Mouse (Mus musculus) large intestine, adult 2 months (tissue): ENCODE results near the gene Fastkd5. TPM values are rescaled to one million over a fixed set of nuclear protein-coding genes. Genes with fewer than 3 reads are reported as not detected.
"Not testable (repeated sequence)": the region's sequence is repeated elsewhere in the genome, so short reads cannot be mapped to it uniquely, and the experiment has no call there.

Source experiments
- DNase-seq: peaks from one replicate; pipeline ENCODE4 v3.0.0-alpha.2; 2012; ENCODE audit warnings: low read depth, low spot score
- WGBS: fragments of 180-500 bp; shearing (Covaris S2); methylation state at CpG from one replicate; pipeline ENCODE4 v1.1.7; 2018; 5-methylcytosine and 5-hydroxymethylcytosine counted together
- polyA plus RNA-seq: library from polyadenylated mRNA; depleted of rRNA; stranded (reverse); fragments of >200 nt; gene quantifications from 2 replicates; pipeline ENCODE4 v1.2.3, GENCODE M21; 2012; rRNA removed

The Fastkd5 gene
- polyA plus RNA-seq, 1 experiment = 2.6 TPM

DNA sequence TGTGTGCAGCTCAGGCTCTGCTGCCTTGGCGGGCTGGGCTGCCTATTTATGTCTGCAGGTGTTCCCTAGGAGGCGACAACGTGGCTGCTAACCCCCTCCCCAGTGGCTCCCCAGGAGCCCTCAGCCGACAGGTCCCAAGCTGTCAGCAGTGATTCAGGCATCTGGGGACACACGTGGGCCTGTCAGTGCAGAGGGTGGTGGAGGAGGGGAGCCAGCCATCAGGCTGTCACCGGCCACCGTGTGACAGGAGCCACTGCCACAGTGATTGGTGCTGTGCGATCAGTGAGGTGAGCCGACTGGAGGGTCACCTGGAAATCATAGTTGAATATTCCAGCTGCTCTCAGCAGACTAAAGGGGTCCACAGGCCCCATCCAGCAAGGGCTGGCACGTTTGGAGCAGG, 47.3 kb downstream of the Fastkd5 start, which contains the start of gene Avp:
Gene Avp, minus strand, starts transcription at position 3 of the 400 bp plus-strand sequence.
- 46% methylated on average over 10 of the region's 10 CpGs for WGBS
- DNase-seq = no peak

DNA sequence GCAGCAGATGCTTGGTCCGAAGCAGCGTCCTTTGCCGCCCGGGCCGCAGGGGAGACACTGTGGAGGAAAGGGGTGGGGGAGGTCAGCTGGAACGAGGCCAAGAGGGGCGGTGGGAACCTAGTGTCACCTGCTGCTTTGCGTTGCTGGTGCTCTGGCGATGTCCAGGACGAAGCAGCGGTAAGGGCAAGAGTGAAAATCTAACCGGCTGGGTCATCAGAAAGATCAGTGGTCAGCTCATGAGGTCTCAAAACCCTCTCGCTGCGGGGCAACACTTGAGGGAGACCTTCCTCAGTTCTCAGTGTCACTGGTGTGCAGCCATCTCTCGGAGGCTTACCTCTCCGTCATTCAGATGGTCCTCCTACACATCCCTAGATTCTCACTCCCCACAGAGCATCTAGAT, 48.6 kb downstream of the Fastkd5 start:
- WGBS = 9% methylated on average over 16 of the region's 16 CpGs
- no peak for DNase-seq

DNA sequence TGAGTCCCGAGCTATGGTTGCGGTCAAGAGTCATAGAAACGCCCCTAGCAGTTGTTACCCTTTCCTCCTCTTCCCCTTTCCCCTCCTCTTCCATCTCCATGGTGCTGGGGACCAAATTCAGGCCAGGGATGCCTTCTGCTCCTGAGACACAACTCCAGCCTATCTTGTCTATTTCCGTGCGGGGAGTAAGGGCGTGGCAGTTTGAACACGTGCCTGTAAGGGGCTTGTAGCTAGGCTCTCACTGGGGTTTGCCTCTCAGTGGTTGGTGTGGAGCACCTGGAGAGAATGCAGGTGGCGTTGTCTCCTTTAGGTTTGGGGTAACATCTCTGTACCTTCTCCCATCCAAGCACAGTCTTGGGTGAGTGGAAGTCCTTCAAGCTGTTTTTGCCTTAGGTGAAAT, 50.0 kb downstream of the Fastkd5 start:
- WGBS = 11% methylated on average over 8 of the region's 8 CpGs
- no peak for DNase-seq

DNA sequence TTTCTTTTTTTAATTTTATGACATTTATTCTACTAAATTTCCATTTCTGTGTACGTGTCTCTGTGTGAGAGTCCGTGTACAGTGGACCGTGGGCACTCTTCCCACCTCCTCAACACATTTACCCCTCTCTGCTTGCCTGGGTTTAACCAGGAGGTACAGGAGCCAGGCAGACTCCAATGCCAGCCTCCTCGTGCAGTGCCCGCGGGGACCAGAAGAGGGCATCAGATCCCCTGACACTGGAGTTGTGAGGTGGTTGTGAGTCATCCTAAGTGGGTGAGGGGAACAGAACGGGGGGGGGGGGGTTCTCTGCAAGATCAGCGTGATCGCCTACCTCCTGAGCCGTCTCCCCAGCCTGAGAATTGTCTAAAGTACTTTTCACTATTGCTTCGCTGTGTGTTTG, 51.7 kb downstream of the Fastkd5 start:
- WGBS = 13% methylated on average over 11 of the region's 11 CpGs
- peak; percentile 16 for DNase-seq

DNA sequence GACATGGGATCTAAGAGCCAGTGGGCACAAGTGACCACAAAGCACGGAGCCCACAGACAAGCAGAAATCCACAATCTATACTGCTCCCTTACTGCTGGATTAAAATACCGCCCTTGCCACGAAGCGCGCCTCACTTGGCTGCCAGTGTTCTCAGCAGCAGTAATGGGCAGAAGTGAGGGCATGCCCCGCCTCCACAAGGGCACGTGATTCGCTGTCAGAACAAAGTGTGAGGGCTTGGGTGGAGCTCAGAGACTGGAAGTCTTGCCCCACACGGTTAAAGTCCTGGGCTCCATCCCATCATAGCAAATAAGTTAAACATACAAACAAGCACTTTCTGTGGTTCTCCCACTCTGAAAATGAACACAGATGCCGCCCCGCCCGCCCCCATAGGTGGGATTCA, 52.2 kb downstream of the Fastkd5 start:
- peak; percentile 43 for DNase-seq
- 4% methylated on average over 12 of the region's 12 CpGs for WGBS

DNA sequence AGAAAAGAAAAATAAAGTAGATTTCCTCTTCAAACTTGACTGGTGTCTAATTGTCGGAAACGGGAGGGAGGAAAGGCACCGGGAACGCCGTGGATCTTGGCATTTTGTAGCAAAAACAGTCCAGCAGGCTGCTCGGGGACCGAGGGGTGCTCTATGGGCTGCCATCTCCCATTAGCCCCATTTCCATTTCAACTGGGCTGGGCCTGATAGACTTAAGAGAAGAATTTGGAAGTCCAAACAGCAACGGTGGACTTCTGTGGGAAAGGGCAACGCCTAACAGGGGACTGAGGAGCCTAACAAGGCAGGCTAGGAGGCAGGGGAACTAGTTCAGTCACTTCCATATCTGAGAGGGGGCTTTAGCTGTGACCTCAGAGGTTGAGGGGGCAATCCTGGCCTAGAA, 52.8 kb downstream of the Fastkd5 start:
- DNase-seq = no peak
- WGBS = 23% methylated on average over 9 of the region's 9 CpGs

DNA sequence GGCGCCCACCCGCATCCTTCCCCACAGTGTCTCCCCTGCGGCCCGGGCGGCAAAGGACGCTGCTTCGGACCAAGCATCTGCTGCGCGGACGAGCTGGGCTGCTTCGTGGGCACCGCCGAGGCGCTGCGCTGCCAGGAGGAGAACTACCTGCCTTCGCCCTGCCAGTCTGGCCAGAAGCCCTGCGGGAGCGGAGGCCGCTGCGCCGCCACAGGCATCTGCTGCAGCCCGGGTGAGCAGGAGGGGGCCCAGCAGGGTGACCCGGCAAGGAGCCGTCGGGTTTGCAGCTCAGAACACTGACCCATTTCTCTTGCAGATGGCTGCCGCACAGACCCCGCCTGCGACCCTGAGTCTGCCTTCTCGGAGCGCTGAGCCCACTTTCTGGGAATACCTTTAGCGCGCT, 53.3 kb downstream of the Fastkd5 start:
- 6% methylated on average over 32 of the region's 32 CpGs for WGBS
- DNase-seq = not testable (repeated sequence)

DNA sequence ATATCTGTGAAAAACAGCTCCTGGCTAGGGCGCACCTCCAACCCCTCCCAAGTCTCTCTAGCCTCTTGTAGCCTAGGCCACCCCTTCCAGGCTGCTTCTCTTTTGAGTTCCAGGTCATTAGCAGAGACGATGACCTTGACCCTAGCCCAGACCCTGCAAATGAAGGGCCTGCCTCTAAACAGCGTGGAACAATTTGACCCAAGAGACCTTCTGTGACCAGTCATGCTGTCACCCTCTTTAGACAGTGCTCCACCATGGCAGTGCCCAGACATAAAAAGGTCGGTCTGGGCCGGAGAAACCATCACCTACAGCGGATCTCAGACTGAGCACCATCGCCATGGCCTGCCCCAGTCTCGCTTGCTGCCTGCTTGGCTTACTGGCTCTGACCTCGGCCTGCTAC, 54.0 kb downstream of the Fastkd5 start, which contains the start of gene Oxt:
Gene Oxt, plus strand, starts transcription at position 301 of the 400 bp plus-strand sequence.
- 78% methylated on average over 9 of the region's 9 CpGs for WGBS
- no peak for DNase-seq

DNA sequence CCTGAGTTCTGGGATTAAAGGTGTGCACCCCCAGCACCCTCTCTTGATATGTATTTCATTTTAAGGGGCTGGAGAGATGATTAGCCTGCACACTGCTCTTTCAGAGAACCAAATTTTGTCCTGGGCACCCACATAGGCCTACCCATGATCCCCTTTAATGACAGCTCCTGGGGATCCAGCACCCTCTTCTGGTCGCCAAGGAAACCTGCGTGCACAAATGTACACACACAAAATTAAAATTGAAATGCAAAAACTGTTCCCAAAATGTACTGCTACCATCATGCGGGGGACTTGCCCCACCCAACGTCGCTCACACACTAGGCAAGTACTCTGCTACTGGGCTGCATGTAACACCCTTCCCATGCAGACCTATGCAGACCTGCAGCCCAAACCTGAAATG, 54.9 kb downstream of the Fastkd5 start:
- 88% methylated on average over 5 of the region's 5 CpGs for WGBS
- no peak for DNase-seq

DNA sequence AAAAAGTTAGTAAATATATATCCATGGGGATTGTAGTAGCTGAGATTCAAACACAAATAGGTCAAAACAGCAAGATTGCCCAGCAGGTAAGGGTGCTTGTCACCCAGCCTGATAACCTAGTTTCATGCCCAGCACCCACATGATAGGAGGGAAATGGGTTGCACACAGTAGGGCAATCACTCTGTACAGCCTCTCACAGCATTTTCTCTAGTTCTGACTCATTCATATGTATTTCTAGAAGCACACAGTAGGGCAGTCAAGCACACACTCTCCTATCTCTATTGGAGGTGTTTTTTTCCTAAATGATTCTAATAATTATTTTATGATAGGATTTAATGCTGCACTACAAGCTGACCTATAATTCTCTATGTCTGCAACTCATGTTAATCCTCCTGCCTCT, 59.9 kb downstream of the Fastkd5 start:
- no peak for DNase-seq

DNA sequence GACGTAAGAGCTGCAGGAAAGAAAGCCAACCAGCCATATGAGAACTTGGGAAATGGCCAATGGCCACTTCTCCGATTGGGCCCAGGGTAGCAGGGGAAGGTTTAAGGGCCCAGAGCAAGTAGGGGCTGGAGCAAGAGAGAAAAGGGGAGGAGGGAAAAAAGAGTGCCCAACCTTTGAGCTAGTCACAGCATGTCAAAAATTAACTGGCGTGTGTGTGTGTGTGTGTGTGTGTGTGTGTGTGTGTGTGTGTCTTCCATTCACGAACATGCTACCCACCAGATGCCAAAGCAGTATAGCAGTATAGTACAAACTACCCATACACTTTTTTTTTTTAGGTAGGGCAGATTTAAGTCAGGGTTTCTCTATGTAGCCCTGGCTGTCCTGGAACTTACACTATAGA, 60.9 kb downstream of the Fastkd5 start:
- 73% methylated on average over 4 of the region's 4 CpGs for WGBS
- no peak for DNase-seq

DNA sequence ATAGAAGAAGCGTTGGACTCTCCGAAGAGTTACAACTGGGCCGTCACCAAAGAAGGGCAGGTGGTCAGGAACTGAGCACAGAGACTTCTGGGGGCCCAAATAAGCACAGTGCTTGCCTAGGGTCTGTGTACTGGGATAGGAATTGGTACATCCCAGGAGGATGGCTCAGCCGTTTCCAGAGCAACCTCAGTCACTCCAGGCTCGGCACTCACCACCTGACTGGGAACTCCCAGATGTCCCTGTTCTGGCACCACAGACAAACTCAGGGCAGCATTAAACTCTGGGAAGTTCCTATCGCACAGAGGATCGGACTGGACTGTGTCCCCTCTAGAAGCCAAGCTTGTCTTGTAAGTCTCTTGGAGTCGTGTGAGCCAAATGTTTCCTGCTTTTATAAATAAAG, 64.8 kb downstream of the Fastkd5 start:
- DNase-seq = no peak
- 82% methylated on average over 8 of the region's 8 CpGs for WGBS

DNA sequence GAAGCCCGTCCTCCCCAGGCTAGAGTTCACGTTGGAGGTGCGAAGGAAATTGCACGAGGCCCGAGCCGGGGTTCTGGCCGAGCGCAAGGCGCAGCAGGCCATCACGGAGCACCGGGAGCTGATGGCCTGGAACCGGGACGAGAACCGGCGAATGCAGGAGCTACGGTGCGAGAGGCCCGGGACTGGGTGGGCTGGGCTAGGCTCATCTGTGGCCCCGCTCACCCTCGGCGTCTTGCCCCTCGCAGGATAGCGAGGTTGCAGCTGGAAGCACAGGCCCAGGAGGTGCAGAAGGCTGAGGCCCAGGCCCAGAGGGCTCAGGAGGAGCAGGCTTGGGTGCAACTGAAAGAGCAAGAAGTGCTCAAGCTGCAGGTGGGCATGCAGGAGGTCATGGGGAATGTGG, 65.8 kb downstream of the Fastkd5 start:
- DNase-seq = no peak
- WGBS = 1% methylated on average over 23 of the region's 23 CpGs

Other genes with a start within 250 kb of the Fastkd5 start
- 3.4 and 4.2 TPM in 2 replicates for gene Cpxm1, start 232.5 kb downstream of the Fastkd5 start, polyA plus RNA-seq
- not detected in 2 replicates for gene Gm28372, start 224.8 kb downstream of the Fastkd5 start, polyA plus RNA-seq
- not detected in 2 replicates for gene 1700020A23Rik, start 224.8 kb downstream of the Fastkd5 start, polyA plus RNA-seq
- not detected in 2 replicates for gene Tmem239, start 223.5 kb downstream of the Fastkd5 start, polyA plus RNA-seq
- 55.2 and 70.3 TPM in 2 replicates for gene Vps16, start 205.7 kb downstream of the Fastkd5 start, polyA plus RNA-seq
- gene Pced1a, start 205.3 kb downstream of the Fastkd5 start, polyA plus RNA-seq = 11.0 and 12.5 TPM in 2 replicates
- gene Ptpra, start 179.7 kb downstream of the Fastkd5 start, polyA plus RNA-seq = 26.4 and 32.3 TPM in 2 replicates
- gene Mrps26, start 66.3 kb downstream of the Fastkd5 start, polyA plus RNA-seq = 56.6 and 62.0 TPM in 2 replicates
- gene Oxt, start 53.9 kb downstream of the Fastkd5 start, polyA plus RNA-seq = not detected in 2 replicates
- not detected in 2 replicates for gene Avp, start 47.5 kb downstream of the Fastkd5 start, polyA plus RNA-seq
- 5.9 and 6.7 TPM in 2 replicates for gene Ubox5, start within 50 bp of the Fastkd5 start, polyA plus RNA-seq
- 61.7 and 64.3 TPM in 2 replicates for gene Lzts3, start 12.8 kb upstream of the Fastkd5 start, polyA plus RNA-seq
- 56.9 and 58.7 TPM in 2 replicates for gene Ddrgk1, start 34.6 kb upstream of the Fastkd5 start, polyA plus RNA-seq
- gene Itpa, start 37.6 kb upstream of the Fastkd5 start, polyA plus RNA-seq = 34.3 and 36.7 TPM in 2 replicates
- gene Slc4a11, start 67.5 kb upstream of the Fastkd5 start, polyA plus RNA-seq = 0.47 and 1.5 TPM in 2 replicates